Mouse (Mus musculus): ENCODE results near the gene Tnpo2.
"Not testable (repeated sequence)": the region's sequence is repeated elsewhere in the genome, so short reads cannot be mapped to it uniquely, and the experiment has no call there.

Gene Tnpo2

DNA sequence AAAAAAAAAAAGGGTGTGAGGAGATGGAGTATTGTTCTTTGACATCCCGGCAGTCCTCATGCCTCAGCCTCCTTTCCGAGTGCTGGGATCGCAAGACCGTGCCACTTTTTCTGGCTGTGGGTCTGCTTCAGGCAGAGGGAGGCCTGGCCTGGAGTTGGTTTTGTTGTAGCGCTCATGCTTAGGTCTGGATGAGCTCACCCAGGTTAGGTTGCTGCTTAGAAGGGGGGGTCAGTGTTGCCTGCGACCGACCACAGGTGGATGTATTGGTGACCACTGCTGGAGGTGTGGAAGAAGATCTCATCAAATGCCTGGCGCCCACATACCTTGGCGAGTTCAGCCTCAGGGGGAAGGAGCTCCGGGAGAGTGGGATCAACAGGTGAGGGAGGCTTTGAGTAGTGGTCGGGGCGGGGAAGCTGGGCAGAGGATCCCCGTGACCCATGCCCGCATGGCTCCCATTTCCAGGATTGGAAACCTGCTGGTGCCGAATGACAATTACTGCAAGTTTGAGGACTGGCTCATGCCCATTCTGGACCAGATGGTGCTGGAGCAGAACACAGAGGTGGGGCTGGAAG lies 36.4 kb downstream of the Tnpo2 start:
- DNase-seq (ENCODE audit: low spot score), result no peak

DNA sequence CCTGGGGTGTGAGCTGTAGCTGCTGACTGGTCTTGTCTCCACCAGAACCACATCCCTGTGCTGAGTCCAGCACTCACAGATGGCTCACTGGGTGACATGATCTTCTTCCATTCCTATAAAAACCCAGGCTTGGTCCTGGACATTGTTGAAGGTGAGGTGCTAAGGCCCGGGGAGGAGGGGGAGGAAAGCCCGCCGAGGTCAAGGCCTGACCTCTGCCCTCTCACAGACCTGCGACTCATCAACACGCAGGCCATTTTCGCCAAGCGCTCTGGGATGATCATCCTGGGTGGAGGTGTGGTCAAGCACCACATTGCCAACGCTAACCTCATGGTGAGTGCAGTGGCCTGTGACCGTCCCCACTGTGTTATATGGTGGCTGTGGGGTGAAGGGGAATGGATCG lies 37.5 kb downstream of the Tnpo2 start:
- no peak for DNase-seq (ENCODE audit: low spot score)

GRCm38 (mm10) chr8:85074617-85075016 lies 37.9 kb downstream of the Tnpo2 start:
- no peak for DNase-seq (ENCODE audit: low spot score)

DNA sequence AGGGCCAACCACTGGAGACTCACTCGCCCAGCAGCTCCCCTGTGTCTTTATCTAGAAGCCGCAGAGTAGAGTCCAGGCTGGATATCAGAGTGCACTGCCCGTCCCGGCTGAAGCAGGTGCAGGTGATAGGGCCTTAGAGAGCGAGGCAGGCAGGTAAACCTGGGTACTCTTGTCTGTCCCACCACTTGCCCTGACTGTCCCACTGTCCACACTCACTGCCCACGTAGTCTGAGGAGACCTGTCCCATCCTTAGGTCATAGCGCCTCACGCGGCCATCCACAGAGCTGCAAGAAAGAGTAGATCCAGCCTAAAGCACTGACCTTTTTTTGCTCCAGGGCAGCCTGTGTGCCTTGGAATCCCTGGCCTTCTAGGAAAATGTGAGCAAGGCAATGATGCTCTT lies 39.3 kb downstream of the Tnpo2 start:
- DNase-seq (ENCODE audit: low spot score), result no peak

DNA sequence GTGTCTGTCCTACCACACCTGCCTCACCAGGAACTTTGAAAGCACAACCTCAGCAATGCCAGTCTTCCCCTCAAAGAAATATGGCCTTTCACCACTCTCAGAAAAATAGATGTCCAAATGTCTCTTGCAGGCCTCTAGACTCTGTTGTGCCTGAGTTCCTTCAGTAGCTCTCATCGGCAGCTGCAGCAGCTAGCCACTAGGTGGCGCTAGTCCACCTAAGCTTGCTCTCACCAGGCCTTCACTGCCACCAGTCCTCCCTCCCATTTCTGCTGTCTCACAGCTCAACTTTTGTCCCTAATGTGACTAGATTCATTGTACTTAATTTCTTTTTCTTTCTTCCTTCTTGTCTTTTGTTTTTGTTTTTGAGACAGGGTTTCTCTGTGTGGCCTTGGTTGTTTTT lies 40.3 kb downstream of the Tnpo2 start:
- DNase-seq (ENCODE audit: low spot score), result no peak

GRCm38 (mm10) chr8:85080214-85080531 lies 43.5 kb downstream of the Tnpo2 start:
- DNase-seq (ENCODE audit: low spot score), result no peak

- no peak for DNase-seq (ENCODE audit: low spot score)
Observed at GRCm38 (mm10) chr8:85080532-85081215, 44.0 kb downstream of the Tnpo2 start, which contains the start of gene Wdr83os. Wdr83os (plus strand) TSS chr8:85080740.

- no peak for DNase-seq (ENCODE audit: low spot score)
Observed at GRCm38 (mm10) chr8:85081216-85081555, 44.5 kb downstream of the Tnpo2 start, which contains the start of gene Wdr83. Wdr83 (minus strand) TSS chr8:85081306.

GRCm38 (mm10) chr8:85082169-85082568 lies 45.5 kb downstream of the Tnpo2 start:
- DNase-seq (ENCODE audit: low spot score), result not testable (repeated sequence)

DNA sequence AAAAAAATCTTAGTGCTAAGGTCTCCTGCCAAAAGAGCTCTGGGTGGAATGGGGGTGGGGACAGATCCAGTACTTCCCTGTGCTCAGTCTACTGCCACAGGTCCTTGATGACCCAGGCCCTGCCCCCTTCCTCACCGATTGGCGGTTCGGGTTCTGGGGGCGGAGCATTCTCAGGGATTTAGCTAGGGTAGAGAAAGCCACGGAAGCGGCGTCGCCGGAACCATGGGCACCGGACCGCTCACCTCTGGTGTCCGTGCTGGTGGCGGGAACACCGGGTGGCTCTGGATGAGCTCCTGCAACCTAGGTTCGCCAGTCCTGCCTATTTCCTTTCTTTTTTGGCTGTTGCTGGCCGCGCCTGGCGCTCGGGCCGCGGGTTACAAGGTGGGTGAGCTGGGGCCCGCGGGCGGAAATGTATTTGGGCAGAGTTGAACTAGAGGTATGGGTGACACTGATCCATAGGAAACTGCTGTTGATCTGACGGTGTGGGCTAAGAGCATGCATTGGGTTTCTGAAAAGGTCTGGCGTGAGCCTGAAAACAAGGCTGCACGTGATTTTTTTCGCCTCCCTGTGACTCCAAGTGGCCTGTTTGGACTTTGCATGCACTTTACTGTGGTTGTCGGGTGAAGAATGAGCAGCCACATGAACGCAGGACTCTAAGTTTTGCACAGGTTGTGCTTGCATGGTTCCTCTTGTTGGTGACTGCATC lies 46.5 kb downstream of the Tnpo2 start, which contains the start of gene Man2b1:
Man2b1 (plus strand) TSS at position 163 of the 706 bp plus-strand sequence.
- peak; percentile 72 for DNase-seq (ENCODE audit: low spot score)

- no peak for DNase-seq (ENCODE audit: low spot score)
Observed at GRCm38 (mm10) chr8:85084633-85085032, 47.9 kb downstream of the Tnpo2 start.

DNA sequence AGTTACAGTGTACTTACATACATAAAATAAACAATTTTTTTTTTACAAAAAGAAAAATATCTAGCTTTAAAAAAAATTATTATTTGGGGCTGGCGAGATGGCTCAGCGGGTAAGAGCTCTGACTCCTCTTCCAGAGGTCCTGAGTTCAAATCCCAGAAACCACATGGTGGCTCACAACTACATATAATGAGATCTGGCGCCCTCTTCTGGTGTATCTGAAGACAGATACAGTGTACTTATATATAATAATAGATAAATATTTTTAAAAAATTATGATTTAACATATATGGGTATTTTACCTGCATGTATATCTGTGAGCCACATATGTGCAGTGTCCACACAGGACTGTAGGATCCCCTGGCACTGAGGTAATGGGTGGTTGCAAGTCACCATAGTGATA lies 49.5 kb downstream of the Tnpo2 start:
- DNase-seq (ENCODE audit: low spot score), result no peak

DNA sequence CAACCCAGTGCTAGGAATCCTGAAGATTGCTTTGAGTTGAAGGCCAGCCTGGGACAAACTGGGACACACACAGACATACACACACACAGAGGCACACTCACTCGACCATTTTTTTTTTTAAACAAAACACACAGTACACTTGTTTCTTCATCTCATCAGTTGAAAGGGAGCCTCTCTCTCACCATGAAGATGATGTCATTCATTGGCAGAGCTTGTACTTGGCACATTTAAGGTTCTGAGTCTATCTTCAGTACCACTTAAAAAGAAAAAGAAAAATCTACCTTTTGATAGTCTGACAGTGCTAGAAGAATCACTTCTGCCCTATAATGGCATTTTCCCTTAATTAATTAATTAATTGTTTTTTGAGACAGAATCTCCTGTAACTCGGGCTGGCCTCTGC lies 52.1 kb downstream of the Tnpo2 start:
- DNase-seq (ENCODE audit: low spot score), result no peak

DNA sequence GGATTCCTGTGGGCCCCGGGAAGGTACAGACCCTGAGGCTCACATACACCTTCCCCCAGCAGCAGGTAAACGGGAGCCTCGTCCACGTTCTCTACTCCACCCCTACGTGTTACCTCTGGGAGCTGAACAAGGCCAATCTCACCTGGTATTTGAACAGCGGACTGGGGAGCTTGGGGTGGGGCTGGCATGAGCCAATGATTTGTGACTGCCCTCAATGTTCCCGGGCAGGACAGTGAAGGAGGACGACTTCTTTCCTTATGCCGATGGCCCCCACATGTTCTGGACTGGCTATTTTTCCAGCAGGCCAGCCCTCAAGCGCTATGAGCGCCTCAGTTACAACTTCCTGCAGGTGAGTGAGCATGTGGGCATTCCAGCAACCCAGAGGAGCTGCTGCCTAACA lies 54.1 kb downstream of the Tnpo2 start:
- no peak for DNase-seq (ENCODE audit: low spot score)

- DNase-seq (ENCODE audit: low spot score), result no peak
Observed at GRCm38 (mm10) chr8:85091526-85092090, 54.9 kb downstream of the Tnpo2 start.

DNA sequence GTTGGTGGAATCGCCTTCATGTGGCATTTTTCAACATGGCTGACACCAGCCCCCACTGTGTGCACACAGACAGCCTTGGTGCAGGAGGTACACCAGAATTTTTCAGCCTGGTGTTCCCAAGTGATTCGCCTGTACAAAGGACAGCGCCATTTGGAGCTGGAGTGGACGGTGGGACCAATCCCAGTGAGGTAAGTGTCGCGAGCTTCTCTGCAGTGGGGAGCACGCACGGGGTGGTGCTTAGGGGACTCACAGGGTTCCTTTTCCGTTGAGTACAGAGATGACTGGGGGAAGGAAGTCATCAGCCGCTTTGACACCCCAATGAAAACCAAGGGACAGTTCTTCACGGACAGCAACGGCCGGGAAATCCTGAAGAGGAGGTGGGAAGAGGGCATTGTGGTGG lies 58.3 kb downstream of the Tnpo2 start:
- no peak for DNase-seq (ENCODE audit: low spot score)

DNA sequence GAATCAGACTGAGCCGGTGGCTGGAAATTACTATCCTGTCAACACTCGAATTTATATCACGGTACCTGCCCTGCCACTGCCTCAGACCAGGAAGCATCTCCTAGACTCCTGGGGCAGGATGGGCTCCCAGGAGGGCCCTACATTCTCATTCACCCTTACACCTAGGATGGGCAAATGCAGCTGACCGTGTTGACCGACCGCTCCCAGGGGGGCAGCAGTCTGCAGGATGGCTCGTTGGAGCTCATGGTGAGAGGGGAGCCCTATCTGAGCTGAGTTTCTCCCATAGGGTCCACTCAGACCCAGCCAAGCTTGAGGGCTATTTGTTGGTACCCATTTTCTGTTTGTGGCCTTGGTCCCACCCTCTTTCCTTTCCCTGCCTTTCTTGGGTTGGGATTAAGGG lies 58.9 kb downstream of the Tnpo2 start:
- no peak for DNase-seq (ENCODE audit: low spot score)

- DNase-seq (ENCODE audit: low spot score), result no peak
Observed at GRCm38 (mm10) chr8:85096196-85096595, 59.5 kb downstream of the Tnpo2 start.

DNA sequence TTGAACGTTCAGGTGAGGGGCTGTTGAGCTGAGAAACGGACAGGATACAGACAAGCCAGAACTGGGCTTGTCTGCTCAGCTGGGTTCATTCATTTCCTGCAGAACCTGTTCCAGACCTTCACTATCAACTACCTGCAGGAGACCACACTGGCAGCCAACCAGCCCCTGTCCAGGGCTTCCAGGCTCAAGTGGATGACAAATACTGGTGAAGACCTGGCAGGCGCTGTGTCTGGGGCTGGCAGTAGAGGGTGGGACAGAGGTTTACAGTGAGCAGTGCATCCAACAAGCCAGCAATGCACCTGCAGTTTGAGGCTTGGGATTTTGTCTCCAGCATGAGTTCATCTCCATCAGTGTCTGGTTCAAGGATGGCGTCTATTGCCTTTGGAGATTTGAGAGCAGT lies 60.1 kb downstream of the Tnpo2 start:
- no peak for DNase-seq (ENCODE audit: low spot score)

DNA sequence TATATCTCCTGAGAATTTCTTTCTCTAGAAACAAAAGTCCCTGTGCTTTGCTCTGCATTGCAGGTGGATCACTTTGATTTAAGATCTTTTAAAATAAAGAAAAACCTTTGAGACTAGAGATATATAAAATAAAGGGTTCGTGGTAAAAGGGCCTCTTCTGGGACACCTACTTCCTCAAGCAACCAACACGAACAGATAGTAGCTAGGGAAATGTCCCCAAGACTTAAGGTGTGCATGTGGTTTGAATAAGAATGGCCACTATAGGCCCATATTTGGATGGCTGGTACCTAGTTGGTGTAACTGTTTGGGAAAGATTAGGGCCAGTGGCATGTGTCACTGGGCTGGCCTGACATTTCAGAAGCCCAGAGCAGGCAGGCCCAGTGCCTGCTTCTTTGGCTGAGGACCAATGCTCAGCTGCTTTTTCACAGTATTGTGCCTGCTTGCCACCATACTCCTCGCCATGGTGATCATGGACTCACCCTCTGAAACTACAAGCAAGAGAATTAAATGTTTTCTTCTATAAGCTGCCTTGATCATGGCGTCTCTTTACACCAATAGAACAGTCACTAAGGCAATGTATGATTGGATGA lies 63.5 kb downstream of the Tnpo2 start:
- DNase-seq (ENCODE audit: low spot score), result no peak

Data from ovary, postnatal 10 days (tissue).